Mouse (Mus musculus) gastrocnemius, postnatal 14 days (tissue): ENCODE measurements around the gene Cyp20a1. TPM values are rescaled to one million over a fixed set of nuclear protein-coding genes. Genes with fewer than 3 reads are reported as not detected.

Experiments used
- DNase-seq: peaks from one replicate; pipeline ENCODE4 v3.0.0; 2021; ENCODE audit warnings: mixed read lengths
- intact Hi-C: fragments of 180-260 bp; cut with DNase I; formaldehyde crosslinking; loops from one replicate; pipeline ENCODE4 v1.15.1; 2025; ENCODE audit warnings: low total_unique reads
- total RNA-seq, 2 experiments: library from RNA; stranded (reverse); gene quantifications; 2 replicates each; pipeline ENCODE4 v1.2.3; 2021

Gene Cyp20a1
- total RNA-seq, 2 experiments from 2014 or later: 10.0 to 11.1 TPM

DNA sequence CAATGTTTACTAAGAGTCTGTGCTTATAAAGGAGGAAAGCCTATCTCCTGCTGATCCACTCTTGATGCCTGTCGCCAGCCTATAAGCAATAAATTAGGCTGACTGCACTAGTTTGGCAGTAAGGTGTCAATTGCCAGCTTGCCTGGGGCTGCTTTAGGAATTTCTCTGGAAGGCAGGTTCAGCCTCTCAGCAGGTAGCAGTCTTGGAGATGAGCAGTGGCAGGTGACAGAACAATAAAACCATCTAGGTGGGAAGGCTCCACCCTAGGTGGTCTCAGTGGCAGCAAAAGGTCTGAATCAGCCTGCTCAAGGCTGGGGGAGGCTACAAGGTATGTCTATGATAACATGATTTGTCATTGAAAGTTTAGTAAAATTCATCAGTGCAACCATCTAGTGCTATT is 89.4 kb downstream of the Cyp20a1 start:
- intact Hi-C loops: no loop called here

More for the DNA sequence above, 89.4 kb downstream of the Cyp20a1 start:
- DNase-seq: no peak

Other genes with a start within 250 kb of the Cyp20a1 start
- 1 to 10 TPM; 4.9 to 5.4 TPM for gene Carf, start 245.1 kb upstream of the Cyp20a1 start, total RNA-seq
- gene Wdr12, start 244.7 kb upstream of the Cyp20a1 start, total RNA-seq: 10 to 100 TPM; 11.7 to 13.6 TPM
- 10 to 100 TPM; 21.1 to 21.2 TPM for gene Nbeal1, start 162.7 kb upstream of the Cyp20a1 start, total RNA-seq
- gene Abi2, start 66.3 kb downstream of the Cyp20a1 start, total RNA-seq: 10 to 100 TPM; 20.4 to 22.6 TPM
- gene Raph1, start 223.8 kb downstream of the Cyp20a1 start, total RNA-seq: 10 to 100 TPM; 22.8 to 33.3 TPM